Mouse (Mus musculus): ENCODE measurements around the gene Dlgap4. TPM values are rescaled to one million over a fixed set of nuclear protein-coding genes. Genes with fewer than 3 reads are reported as not detected.

The Dlgap4 gene
- polyA plus RNA-seq, 1 experiment = 40.7 TPM

DNA sequence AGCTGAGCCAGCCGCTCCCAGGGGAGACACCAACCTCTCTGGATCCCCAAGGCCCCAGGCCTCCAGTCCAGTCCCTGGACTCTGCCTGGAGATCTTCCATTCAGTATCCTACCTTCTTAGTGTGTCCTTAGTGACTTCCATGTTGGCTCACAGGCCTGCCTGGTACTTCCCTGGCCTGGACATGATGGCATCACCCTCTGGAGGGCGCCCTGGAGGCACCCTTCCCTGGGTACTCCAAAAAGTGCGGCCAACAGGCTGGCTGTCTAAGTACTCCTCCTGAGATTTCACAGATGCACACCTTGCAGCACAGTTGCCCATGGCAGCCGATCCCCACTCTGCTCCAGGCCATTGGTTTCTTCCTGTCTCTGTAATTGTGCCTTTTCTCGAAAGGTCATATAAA is 42.1 kb downstream of the Dlgap4 start:
- Histone ChIP-seq H3K79me3 (ENCODE audit: low read depth) (no peaks in the 10 kb centered on the region), H3K4me3 (ENCODE audit: insufficient read depth, poor library complexity, severe bottlenecking) (no peak overlapping the region), H3ac (ENCODE audit: control insufficient read depth, insufficient read length, low read depth) (no peak overlapping the region), H3K36me3 (ENCODE audit: control insufficient read depth, insufficient read depth) (no peaks in the 10 kb centered on the region), H3K79me2 (ENCODE audit: control insufficient read depth, insufficient read depth) (no peaks in the 10 kb centered on the region), H3K27me3 (ENCODE audit: control insufficient read depth, insufficient read depth, insufficient read length) (peaks cover 81% of the 10 kb centered on the region)
- no peak for TF ChIP-seq FOSL1 (IDR thresholded peaks at IDR 0.05; ENCODE audit: insufficient read depth, low read length, poor library complexity, severe bottlenecking)
- no peak for TF ChIP-seq CEBPB (IDR thresholded peaks at IDR 0.05; ENCODE audit: low read depth)
- no peak for TF ChIP-seq MAX (IDR thresholded peaks at IDR 0.05)
- TF ChIP-seq USF1 (IDR thresholded peaks at IDR 0.05; ENCODE audit: low read depth) = no peak
- no peak for TF ChIP-seq MYOG (IDR thresholded peaks at IDR 0.05; ENCODE audit: control insufficient read depth, extremely low read depth, insufficient read length)

DNA sequence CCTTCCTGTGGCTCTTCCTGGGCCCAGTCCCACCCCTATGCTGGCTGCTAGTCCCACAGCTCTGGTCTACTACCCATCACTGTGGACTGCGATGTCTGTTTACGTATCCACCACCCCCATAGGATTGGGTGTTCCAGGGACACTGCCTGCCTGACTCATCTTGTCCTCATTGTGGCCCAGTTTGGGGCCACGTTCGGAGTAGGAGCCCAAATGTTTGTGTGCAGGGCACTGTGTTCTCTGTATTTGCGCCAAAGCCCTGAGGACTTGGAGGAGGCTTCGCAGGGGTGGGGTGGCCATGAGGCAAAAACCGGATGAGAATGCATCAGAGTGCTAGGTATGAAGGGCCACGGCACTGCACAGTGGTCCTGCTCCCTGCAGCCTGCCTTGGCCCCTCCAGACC is 44.0 kb downstream of the Dlgap4 start:
- no peaks in the 10 kb centered on the region for H3K79me3 ChIP-seq (ENCODE audit: low read depth)
- H3K79me2 ChIP-seq (ENCODE audit: control insufficient read depth, insufficient read depth) = no peaks in the 10 kb centered on the region
- H3ac ChIP-seq (ENCODE audit: control insufficient read depth, insufficient read length, low read depth) = no peak overlapping the region
- H3K4me3 ChIP-seq (ENCODE audit: insufficient read depth, poor library complexity, severe bottlenecking) = no peak overlapping the region
- peaks cover 85% of the 10 kb centered on the region for H3K27me3 ChIP-seq (ENCODE audit: control insufficient read depth, insufficient read depth, insufficient read length)
- no peak for TF ChIP-seq MYOD1 (IDR thresholded peaks at IDR 0.05; ENCODE audit: control insufficient read depth, insufficient read length, low read depth)
- no peak for TF ChIP-seq FOSL1 (IDR thresholded peaks at IDR 0.05; ENCODE audit: insufficient read depth, low read length, poor library complexity, severe bottlenecking)
- no peak for TF ChIP-seq MYOG (IDR thresholded peaks at IDR 0.05; ENCODE audit: control insufficient read depth, extremely low read depth, insufficient read length)
- no peak for TF ChIP-seq MAX (IDR thresholded peaks at IDR 0.05)
- TF ChIP-seq CTCF (IDR thresholded peaks at IDR 0.05; ENCODE audit: control insufficient read depth, insufficient read depth, insufficient read length) = no peak
- no peak for TF ChIP-seq USF1 (IDR thresholded peaks at IDR 0.05; ENCODE audit: low read depth)
- TF ChIP-seq CEBPB (IDR thresholded peaks at IDR 0.05; ENCODE audit: low read depth) = no peak
- H3K36me3 ChIP-seq (ENCODE audit: control insufficient read depth, insufficient read depth) = no peaks in the 10 kb centered on the region

GRCm38 (mm10) chr2:156658221-156658620 is 44.7 kb downstream of the Dlgap4 start:
- Histone ChIP-seq H3K79me2 (ENCODE audit: control insufficient read depth, insufficient read depth) (no peaks in the 10 kb centered on the region), H3ac (ENCODE audit: control insufficient read depth, insufficient read length, low read depth) (no peak overlapping the region), H3K36me3 (ENCODE audit: control insufficient read depth, insufficient read depth) (no peaks in the 10 kb centered on the region), H3K79me3 (ENCODE audit: low read depth) (no peaks in the 10 kb centered on the region), H3K4me3 (ENCODE audit: insufficient read depth, poor library complexity, severe bottlenecking) (no peak overlapping the region), H3K27me3 (ENCODE audit: control insufficient read depth, insufficient read depth, insufficient read length) (peaks cover 91% of the 10 kb centered on the region)
- TF ChIP-seq MAX (IDR thresholded peaks at IDR 0.05) (no peak), MYOG (IDR thresholded peaks at IDR 0.05; ENCODE audit: control insufficient read depth, extremely low read depth, insufficient read length) (no peak), MYOD1 (IDR thresholded peaks at IDR 0.05; ENCODE audit: control insufficient read depth, insufficient read length, low read depth) (no peak), CEBPB (IDR thresholded peaks at IDR 0.05; ENCODE audit: low read depth) (no peak), FOSL1 (IDR thresholded peaks at IDR 0.05; ENCODE audit: insufficient read depth, low read length, poor library complexity, severe bottlenecking) (no peak), CTCF (IDR thresholded peaks at IDR 0.05; ENCODE audit: control insufficient read depth, insufficient read depth, insufficient read length) (no peak), USF1 (IDR thresholded peaks at IDR 0.05; ENCODE audit: low read depth) (no peak)

DNA sequence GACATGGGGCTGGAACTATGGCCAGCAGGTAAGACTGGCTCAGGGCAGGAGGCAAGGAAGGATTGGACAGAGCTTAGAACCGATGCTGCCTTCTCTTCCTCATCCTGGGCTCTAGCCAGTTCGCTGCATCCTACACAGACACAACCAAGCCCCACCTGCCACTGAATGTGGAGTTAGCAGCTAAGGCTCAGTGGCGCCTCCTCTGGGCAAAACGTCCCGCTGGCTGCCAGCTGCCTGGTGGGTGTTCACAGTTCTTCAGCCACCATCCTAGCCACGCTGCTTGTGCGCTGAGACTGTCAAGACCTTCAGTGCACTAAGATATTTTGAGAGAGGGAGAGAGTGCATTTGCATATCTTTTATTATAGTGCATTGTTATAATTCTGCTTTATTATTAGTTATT is 45.2 kb downstream of the Dlgap4 start:
- no peak overlapping the region for H3K4me3 ChIP-seq (ENCODE audit: insufficient read depth, poor library complexity, severe bottlenecking)
- H3K79me3 ChIP-seq (ENCODE audit: low read depth) = no peaks in the 10 kb centered on the region
- no peaks in the 10 kb centered on the region for H3K36me3 ChIP-seq (ENCODE audit: control insufficient read depth, insufficient read depth)
- TF ChIP-seq MYOD1 (IDR thresholded peaks at IDR 0.05; ENCODE audit: control insufficient read depth, insufficient read length, low read depth) (no peak), USF1 (IDR thresholded peaks at IDR 0.05; ENCODE audit: low read depth) (no peak), MYOG (IDR thresholded peaks at IDR 0.05; ENCODE audit: control insufficient read depth, extremely low read depth, insufficient read length) (no peak), MAX (IDR thresholded peaks at IDR 0.05) (no peak), CTCF (IDR thresholded peaks at IDR 0.05; ENCODE audit: control insufficient read depth, insufficient read depth, insufficient read length) (no peak)
- H3ac ChIP-seq (ENCODE audit: control insufficient read depth, insufficient read length, low read depth) = no peak overlapping the region
- peaks cover 91% of the 10 kb centered on the region for H3K27me3 ChIP-seq (ENCODE audit: control insufficient read depth, insufficient read depth, insufficient read length)
- H3K79me2 ChIP-seq (ENCODE audit: control insufficient read depth, insufficient read depth) = no peaks in the 10 kb centered on the region

DNA sequence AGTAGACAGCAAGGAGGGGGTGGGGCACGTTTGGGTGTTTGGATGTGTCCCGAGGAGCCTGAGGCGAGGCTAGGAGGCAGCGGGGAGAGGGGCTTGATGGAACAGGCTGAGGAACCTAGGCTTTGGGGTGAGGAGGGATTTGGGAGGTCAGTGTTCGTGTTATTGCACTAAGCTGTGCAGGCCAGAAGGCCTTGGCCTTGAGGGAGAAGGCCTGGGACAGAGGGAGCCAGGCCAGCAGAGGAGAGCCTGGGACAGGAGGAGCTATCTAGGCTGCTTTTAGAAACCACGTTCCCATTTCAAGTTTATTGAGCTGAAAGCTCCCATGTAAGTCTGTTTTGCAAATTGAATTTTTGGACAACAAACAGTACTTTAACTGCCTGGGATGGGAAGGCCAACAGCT is 46.5 kb downstream of the Dlgap4 start:
- TF ChIP-seq MAX (IDR thresholded peaks at IDR 0.05) (no peak), MYOG (IDR thresholded peaks at IDR 0.05; ENCODE audit: control insufficient read depth, extremely low read depth, insufficient read length) (no peak), FOSL1 (IDR thresholded peaks at IDR 0.05; ENCODE audit: insufficient read depth, low read length, poor library complexity, severe bottlenecking) (no peak), CEBPB (IDR thresholded peaks at IDR 0.05; ENCODE audit: low read depth) (no peak), MYOD1 (IDR thresholded peaks at IDR 0.05; ENCODE audit: control insufficient read depth, insufficient read length, low read depth) (no peak), CTCF (IDR thresholded peaks at IDR 0.05; ENCODE audit: control insufficient read depth, insufficient read depth, insufficient read length) (no peak), USF1 (IDR thresholded peaks at IDR 0.05; ENCODE audit: low read depth) (no peak)
- Histone ChIP-seq H3K79me2 (ENCODE audit: control insufficient read depth, insufficient read depth) (no peaks in the 10 kb centered on the region), H3K79me3 (ENCODE audit: low read depth) (no peaks in the 10 kb centered on the region), H3ac (ENCODE audit: control insufficient read depth, insufficient read length, low read depth) (no peak overlapping the region), H3K27me3 (ENCODE audit: control insufficient read depth, insufficient read depth, insufficient read length) (peaks cover 91% of the 10 kb centered on the region), H3K36me3 (ENCODE audit: control insufficient read depth, insufficient read depth) (no peaks in the 10 kb centered on the region), H3K4me3 (ENCODE audit: insufficient read depth, poor library complexity, severe bottlenecking) (no peak overlapping the region)

GRCm38 (mm10) chr2:156663162-156663561 is 49.7 kb downstream of the Dlgap4 start:
- Histone ChIP-seq H3ac (ENCODE audit: control insufficient read depth, insufficient read length, low read depth) (no peak overlapping the region), H3K36me3 (ENCODE audit: control insufficient read depth, insufficient read depth) (no peaks in the 10 kb centered on the region), H3K79me3 (ENCODE audit: low read depth) (no peaks in the 10 kb centered on the region), H3K4me3 (ENCODE audit: insufficient read depth, poor library complexity, severe bottlenecking) (no peak overlapping the region), H3K79me2 (ENCODE audit: control insufficient read depth, insufficient read depth) (no peaks in the 10 kb centered on the region), H3K27me3 (ENCODE audit: control insufficient read depth, insufficient read depth, insufficient read length) (peaks cover 97% of the 10 kb centered on the region)
- TF ChIP-seq MAX (IDR thresholded peaks at IDR 0.05) (no peak), CTCF (IDR thresholded peaks at IDR 0.05; ENCODE audit: control insufficient read depth, insufficient read depth, insufficient read length) (no peak), MYOG (IDR thresholded peaks at IDR 0.05; ENCODE audit: control insufficient read depth, extremely low read depth, insufficient read length) (no peak), MYOD1 (IDR thresholded peaks at IDR 0.05; ENCODE audit: control insufficient read depth, insufficient read length, low read depth) (no peak), CEBPB (IDR thresholded peaks at IDR 0.05; ENCODE audit: low read depth) (no peak), USF1 (IDR thresholded peaks at IDR 0.05; ENCODE audit: low read depth) (no peak), FOSL1 (IDR thresholded peaks at IDR 0.05; ENCODE audit: insufficient read depth, low read length, poor library complexity, severe bottlenecking) (no peak)
